Mouse (Mus musculus) layer of hippocampus, adult 8-10 months (tissue): ENCODE measurements around the gene Vangl2. TPM values are rescaled to one million over a fixed set of nuclear protein-coding genes. Genes with fewer than 3 reads are reported as not detected.

Source experiments
- DNase-seq, 2 experiments: peaks; one replicate each; pipeline ENCODE4 v3.0.0; 2022; ENCODE audit warnings: low spot score in 2 of 2
- total RNA-seq, 4 experiments: library from RNA; stranded (reverse); gene quantifications; 2 replicates each; pipeline ENCODE4 v1.2.4; 2022

The Vangl2 gene
- total RNA-seq, 4 experiments from 2014 or later, result 11.1 to 16.9 (median 14.8) TPM

DNA sequence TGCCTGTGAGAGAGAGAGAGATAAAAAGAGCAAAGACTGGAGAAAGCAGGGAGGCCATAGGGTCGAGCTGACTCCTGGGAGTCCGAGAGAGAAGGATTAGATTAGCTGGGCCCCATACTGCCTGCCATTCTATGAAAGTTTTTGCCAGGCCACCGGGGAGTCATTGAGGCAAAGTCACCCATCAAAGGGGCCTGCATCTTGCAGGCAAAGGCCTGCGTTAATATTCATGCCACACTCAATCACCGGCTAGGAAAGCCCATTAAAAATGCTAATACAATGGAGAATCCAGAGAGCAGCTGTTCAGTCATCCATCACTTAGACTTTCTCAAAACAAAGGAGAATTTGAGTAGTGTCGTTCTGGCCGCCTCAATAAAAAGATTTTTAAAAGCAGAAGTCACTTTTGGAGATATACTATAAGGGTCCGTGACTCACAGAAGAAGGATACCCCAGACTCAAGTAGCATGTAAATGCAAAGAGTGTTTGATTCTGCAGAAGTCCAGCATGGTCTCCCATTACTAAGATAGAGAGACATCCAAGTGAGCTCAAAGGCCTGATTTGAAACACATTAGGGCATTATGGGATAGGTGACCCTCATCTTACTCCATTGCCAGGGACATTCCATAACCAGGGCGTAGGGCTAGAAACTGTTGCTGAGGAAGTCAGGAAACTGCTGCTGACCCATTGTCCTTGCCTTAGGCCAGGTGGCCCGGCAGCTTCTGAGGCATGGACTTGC is 57.2 kb downstream of the Vangl2 start:
- no peak for DNase-seq

- DNase-seq, result no peak
Measured at GRCm38 (mm10) chr1:171969221-171969620, 59.0 kb downstream of the Vangl2 start.

- DNase-seq, result no peak
Measured at GRCm38 (mm10) chr1:171966054-171966790, 62.0 kb downstream of the Vangl2 start.

GRCm38 (mm10) chr1:171963613-171964012 is 64.6 kb downstream of the Vangl2 start:
- no peak for DNase-seq

DNA sequence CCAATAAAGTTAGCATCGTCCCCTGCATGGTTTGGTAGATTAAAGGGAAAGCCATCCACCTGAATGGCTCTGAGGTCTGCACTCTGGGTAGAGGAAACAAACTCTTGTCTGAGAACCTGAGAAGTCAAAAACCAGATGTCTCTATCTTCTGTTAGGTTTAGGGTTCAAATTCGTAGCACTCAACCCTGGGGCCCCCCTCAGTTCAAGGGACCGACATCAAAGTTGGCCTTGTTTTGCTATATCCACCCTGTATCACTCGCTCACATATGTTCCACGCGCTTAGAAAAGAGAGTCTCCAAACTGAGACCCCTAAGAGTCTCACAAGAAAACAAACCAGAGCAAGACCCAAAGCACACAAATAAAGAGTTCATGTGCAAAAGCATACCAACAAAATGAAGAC is 66.5 kb downstream of the Vangl2 start:
- DNase-seq, result no peak

- no peak for DNase-seq
Measured at GRCm38 (mm10) chr1:171960726-171961125, 67.5 kb downstream of the Vangl2 start.

- no peak for DNase-seq
Measured at GRCm38 (mm10) chr1:171957411-171957810, 70.8 kb downstream of the Vangl2 start.

DNA sequence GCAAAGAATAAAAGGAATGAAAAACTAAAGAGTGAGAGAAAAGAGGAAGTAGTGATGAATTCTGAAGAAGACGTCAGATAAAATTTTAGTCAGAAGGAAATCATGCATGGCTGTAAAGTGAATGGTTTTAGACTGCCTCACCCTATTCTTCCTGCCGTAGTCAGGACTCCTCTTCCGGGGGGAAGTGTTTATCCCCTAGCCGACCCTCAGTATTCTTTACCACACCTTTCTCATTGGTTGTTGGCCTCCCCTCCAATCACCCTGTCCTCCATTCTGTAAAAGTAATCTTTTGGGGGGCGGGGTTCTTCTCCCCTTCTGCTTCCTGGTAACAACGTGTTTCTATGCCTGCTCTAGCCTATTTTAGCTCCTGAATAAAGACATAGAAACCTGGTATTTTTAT is 73.2 kb downstream of the Vangl2 start:
- DNase-seq, result no peak

Other genes with a start within 250 kb of the Vangl2 start
- 10 to 100 TPM in 2 of 4 experiments, 1 to 10 TPM in 2; 1.9 to 22.4 (median 11.1) TPM for gene Cd84, start 188.7 kb downstream of the Vangl2 start, total RNA-seq
- under 1 TPM in 3 of 4 experiments, not detected in 1; 0.12 to 0.61 (median 0.43) TPM for gene Gm10521, start 132.8 kb downstream of the Vangl2 start, total RNA-seq
- 1 to 10 TPM in 1 of 4 experiments, under 1 TPM in 1, not detected in 2; 0.89 to 1.3 TPM for gene Slamf6, start 110.9 kb downstream of the Vangl2 start, total RNA-seq
- under 1 TPM; 0.58 to 0.98 (median 0.76) TPM for gene Nhlh1, start 29.1 kb upstream of the Vangl2 start, total RNA-seq
- gene Copa, start 54.1 kb upstream of the Vangl2 start, total RNA-seq, result 100 to 1,000 TPM; 149 to 159 (median 151) TPM
- gene Ncstn, start 54.4 kb upstream of the Vangl2 start, total RNA-seq, result 10 to 100 TPM; 63.2 to 72.4 (median 66.6) TPM
- gene Pex19, start 98.3 kb upstream of the Vangl2 start, total RNA-seq, result 10 to 100 TPM; 86.3 to 97.0 (median 91.7) TPM
- 100 to 1,000 TPM; 111 to 123 (median 119) TPM for gene Dcaf8, start 119.6 kb upstream of the Vangl2 start, total RNA-seq
- gene Pea15a, start 178.4 kb upstream of the Vangl2 start, total RNA-seq, result 100 to 1,000 TPM; 445 to 463 (median 462) TPM
- gene Casq1, start 191.4 kb upstream of the Vangl2 start, total RNA-seq, result under 1 TPM in 3 of 4 experiments, not detected in 1; 0.67 to 0.91 (median 0.78) TPM
- not detected for gene Atp1a4, start 230.0 kb upstream of the Vangl2 start, total RNA-seq
- gene Igsf8, start 233.2 kb upstream of the Vangl2 start, total RNA-seq, result 100 to 1,000 TPM; 226 to 260 (median 236) TPM